Mouse (Mus musculus) left cerebral cortex, postnatal 36 days (tissue): ENCODE measurements around the gene Slc22a16. TPM values are rescaled to one million over a fixed set of nuclear protein-coding genes. Genes with fewer than 3 reads are reported as not detected.

Experiments
- DNase-seq, 2 experiments: peaks; one replicate each; pipeline ENCODE4 v3.0.0; 2021 to 2022; ENCODE audit warnings: low spot score in 2 of 2, mixed read lengths in 1 of 2
- intact Hi-C: fragments of 180-260 bp; cut with DNase I; formaldehyde crosslinking; loops from one replicate; pipeline ENCODE4 v1.15.1; 2025
- total RNA-seq, 2 experiments: library from RNA; stranded (reverse); gene quantifications; 2 replicates each; pipeline ENCODE4 v1.2.3; 2021

The Slc22a16 gene
- total RNA-seq, 2 experiments from 2014 or later = not detected

DNA sequence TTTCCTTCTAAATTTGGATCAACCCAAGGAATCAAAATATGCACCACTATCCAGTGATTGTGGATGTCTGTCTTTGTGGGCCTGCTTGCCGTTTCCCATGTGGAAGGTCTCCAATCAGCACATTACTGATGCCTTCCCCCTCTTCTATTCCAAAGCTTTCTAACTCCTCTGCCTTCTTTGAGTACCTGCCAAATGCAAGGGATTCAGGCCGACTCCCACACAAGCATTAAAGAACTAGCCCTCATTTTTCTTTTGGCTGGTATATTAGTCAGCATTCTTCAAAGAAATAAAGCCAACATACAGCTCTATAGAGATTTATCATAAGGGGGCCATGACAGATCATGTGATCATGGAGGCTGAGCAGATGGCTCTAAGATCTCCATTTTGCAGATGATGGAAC is 81.5 kb downstream of the Slc22a16 start:
- DNase-seq = no peak
- intact Hi-C loops = loop anchor here (1.0 to 10.0 kb wide), 3 partner anchors 31 to 633 kb away; no protein-coding TSS in a partner anchor

Other genes starting within 250 kb of the Slc22a16 start
- 10 to 100 TPM; 50.2 to 54.1 TPM for gene Cdk19, start 230.8 kb upstream of the Slc22a16 start, total RNA-seq
- gene Ddo, start 59.7 kb downstream of the Slc22a16 start, total RNA-seq = 10 to 100 TPM in 1 of 2 experiments, 1 to 10 TPM in 1; 8.5 to 12.7 TPM
- 1 to 10 TPM; 2.5 to 2.8 TPM for gene Mettl24, start 112.9 kb downstream of the Slc22a16 start, total RNA-seq